Mouse (Mus musculus) liver, adult 2 months (tissue): ENCODE measurements around the gene Tdo2. TPM values are rescaled to one million over a fixed set of nuclear protein-coding genes. Genes with fewer than 3 reads are reported as not detected.

Experiments
- DNase-seq: peaks from one replicate; pipeline ENCODE4 v3.0.0-alpha.2; 2011; ENCODE audit warnings: low read depth, low spot score; ENCODE audit errors: extremely low read depth
- H3K27ac ChIP-seq: fragments of 200-500 bp; replicated peaks from 2 replicates; pipeline ENCODE4 v1.5.1; 2012; ENCODE audit warnings: low read depth, mild to moderate bottlenecking, control low read depth, inconsistent platforms, low read length; ENCODE audit not compliant: insufficient read depth
- H3K27me3 ChIP-seq: fragments of 200-500 bp; 2 replicates; pipeline ENCODE4 v1.6.1; 2012; ENCODE audit warnings: mild to moderate bottlenecking, moderate library complexity, low read length, inconsistent platforms; ENCODE audit not compliant: control insufficient read depth, insufficient read depth
- H3K36me3 ChIP-seq: fragments of 200-500 bp; 2 replicates; pipeline ENCODE4 v1.6.1; 2012; ENCODE audit warnings: low read length, inconsistent platforms; ENCODE audit not compliant: control insufficient read depth, insufficient read depth
- H3K4me1 ChIP-seq: fragments of 200-500 bp; 2 replicates; pipeline ENCODE4 v1.6.1; 2011; ENCODE audit warnings: low read length; ENCODE audit not compliant: control insufficient read depth, insufficient read depth
- H3K4me3 ChIP-seq: fragments of 200-500 bp; 2 replicates; pipeline ENCODE4 v1.5.1; 2011; ENCODE audit warnings: low read depth, mild to moderate bottlenecking, control low read depth, low read length, moderate library complexity; ENCODE audit not compliant: insufficient read depth
- H3K79me2 ChIP-seq: fragments of 200-500 bp; 2 replicates; pipeline ENCODE4 v1.6.1; 2012; ENCODE audit warnings: inconsistent platforms, mild to moderate bottlenecking, low read length, moderate library complexity; ENCODE audit not compliant: control insufficient read depth, insufficient read depth
- H3K9ac ChIP-seq: fragments of 200-500 bp; 2 replicates; pipeline ENCODE4 v1.6.1; 2012; ENCODE audit warnings: low read depth, mild to moderate bottlenecking, control low read depth, inconsistent platforms, low read length
- CTCF ChIP-seq: fragments of 200-500 bp; IDR thresholded peaks from 2 replicates; pipeline ENCODE4 v1.5.1; 2011; ENCODE audit warnings: low read depth, low read length, control low read depth
- POLR2A ChIP-seq: fragments of 200-500 bp; IDR thresholded peaks from 2 replicates; pipeline ENCODE4 v1.6.1; 2011; ENCODE audit warnings: low read length, control low read depth; ENCODE audit not compliant: insufficient read depth; ENCODE audit errors: extremely low read depth
- WGBS: fragments of 180-500 bp; shearing (Covaris S2); methylation state at CpG from one replicate; pipeline ENCODE4 v1.1.7; 2018; 5-methylcytosine and 5-hydroxymethylcytosine counted together
- polyA plus RNA-seq: library from polyadenylated mRNA; depleted of rRNA; stranded (reverse); fragments of >200 nt; gene quantifications from 2 replicates; pipeline ENCODE4 v1.2.3, GENCODE M21; 2012
- total RNA-seq: library from RNA; depleted of rRNA; stranded (reverse); fragments of >200 nt; gene quantifications from 2 replicates; pipeline ENCODE4 v1.2.3, GENCODE M21; 2014

The Tdo2 gene
- total and polyA plus RNA-seq, 2 experiments: 931 to 2,393 TPM

DNA sequence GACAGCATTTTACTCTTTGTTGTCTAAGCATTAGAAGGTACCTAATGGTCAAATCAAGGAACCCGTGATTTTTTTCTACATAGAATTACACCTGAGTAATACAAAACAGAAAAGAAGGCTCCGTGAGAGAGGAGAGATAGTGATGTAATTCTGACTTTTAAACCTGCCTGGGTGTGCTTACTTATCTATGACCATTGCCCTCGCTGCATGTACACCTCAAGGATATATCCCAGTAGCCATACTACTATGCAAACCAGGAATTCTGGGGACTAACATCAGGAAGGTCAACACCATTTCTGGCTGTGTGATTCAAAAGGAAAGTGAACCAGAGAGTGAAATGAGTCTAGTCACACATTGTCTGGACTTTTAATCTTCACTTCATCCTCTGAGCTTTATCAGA is 33.7 kb downstream of the Tdo2 start:
- Histone ChIP-seq H3K4me3 (no peak overlapping the region), H3K27ac (no peak overlapping the region)
- WGBS: 82% methylated on average over 3 of the region's 3 CpGs

DNA sequence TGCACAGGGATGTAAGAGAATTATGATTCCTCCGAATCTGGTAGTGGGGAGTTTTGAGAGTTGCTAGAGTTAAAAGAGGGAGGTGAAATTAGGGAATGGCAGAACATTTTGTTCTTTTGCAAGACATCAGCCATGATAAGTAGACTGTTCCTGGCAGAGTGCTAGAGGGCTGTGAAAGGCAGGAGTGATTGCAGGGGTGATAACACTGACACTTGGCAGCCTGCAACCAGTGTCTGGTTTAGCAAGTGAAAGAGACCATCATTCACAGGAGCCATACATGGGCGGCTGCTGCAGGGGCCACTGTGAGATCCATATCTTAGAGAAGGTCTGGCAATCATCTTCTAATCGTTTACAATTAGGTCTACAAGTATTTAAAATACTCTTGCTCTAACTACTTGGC is 37.1 kb downstream of the Tdo2 start:
- H3K79me2 ChIP-seq: peaks cover 9% of the 10 kb centered on the region; the same call in 1 of the 2 replicates
- no peak overlapping the region for H3K9ac ChIP-seq
- no peak overlapping the region for H3K27ac ChIP-seq
- TF ChIP-seq POLR2A (no peak), CTCF (no peak)
- H3K4me1 ChIP-seq: peaks cover 2% of the 10 kb centered on the region; the same call in 1 of the 2 replicates
- H3K36me3 ChIP-seq: peaks cover 18% of the 10 kb centered on the region
- no peaks in the 10 kb centered on the region for H3K27me3 ChIP-seq
- peak; percentile 61 for DNase-seq
- H3K4me3 ChIP-seq: no peak overlapping the region
- 61% methylated on average over 3 of the region's 3 CpGs for WGBS

More for the DNA sequence above, 33.7 kb downstream of the Tdo2 start:
- peaks cover 3% of the 10 kb centered on the region; the same call in 1 of the 2 replicates for H3K79me2 ChIP-seq
- H3K36me3 ChIP-seq: peaks cover 29% of the 10 kb centered on the region
- no peak for DNase-seq
- no peak overlapping the region for H3K9ac ChIP-seq
- H3K4me1 ChIP-seq: no peaks in the 10 kb centered on the region
- TF ChIP-seq POLR2A (no peak), CTCF (no peak)
- no peaks in the 10 kb centered on the region for H3K27me3 ChIP-seq

DNA sequence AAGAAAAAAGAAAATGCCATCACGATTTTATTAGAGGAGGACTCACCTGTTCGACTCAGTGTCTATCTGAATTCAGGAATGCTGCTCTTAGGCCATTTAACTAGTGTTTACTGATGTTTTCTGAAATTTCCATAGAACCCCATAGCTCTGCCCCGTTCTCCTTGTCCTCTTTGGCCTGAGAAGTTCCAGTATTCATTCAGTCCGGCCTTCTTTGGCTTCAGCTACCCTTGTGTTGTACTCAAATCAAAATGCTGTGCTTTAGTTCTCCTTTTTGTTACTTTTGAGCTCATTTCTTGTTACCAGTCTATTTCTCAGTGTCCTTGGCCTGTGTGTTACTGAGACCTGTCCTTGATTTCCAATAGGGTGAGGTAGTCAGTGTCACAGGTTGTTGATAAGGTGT is 42.7 kb downstream of the Tdo2 start:
- Histone ChIP-seq H3K79me2 (peaks cover 6% of the 10 kb centered on the region; the same call in 1 of the 2 replicates), H3K9ac (no peak overlapping the region), H3K36me3 (no peaks in the 10 kb centered on the region), H3K27me3 (no peaks in the 10 kb centered on the region), H3K27ac (peak overlapping the region; percentile 58), H3K4me3 (no peak overlapping the region), H3K4me1 (peaks cover 7% of the 10 kb centered on the region)
- DNase-seq: peak; percentile 49
- 36% methylated on average over 4 of the region's 4 CpGs for WGBS
- no peak for TF ChIP-seq CTCF
- no peak for TF ChIP-seq POLR2A

DNA sequence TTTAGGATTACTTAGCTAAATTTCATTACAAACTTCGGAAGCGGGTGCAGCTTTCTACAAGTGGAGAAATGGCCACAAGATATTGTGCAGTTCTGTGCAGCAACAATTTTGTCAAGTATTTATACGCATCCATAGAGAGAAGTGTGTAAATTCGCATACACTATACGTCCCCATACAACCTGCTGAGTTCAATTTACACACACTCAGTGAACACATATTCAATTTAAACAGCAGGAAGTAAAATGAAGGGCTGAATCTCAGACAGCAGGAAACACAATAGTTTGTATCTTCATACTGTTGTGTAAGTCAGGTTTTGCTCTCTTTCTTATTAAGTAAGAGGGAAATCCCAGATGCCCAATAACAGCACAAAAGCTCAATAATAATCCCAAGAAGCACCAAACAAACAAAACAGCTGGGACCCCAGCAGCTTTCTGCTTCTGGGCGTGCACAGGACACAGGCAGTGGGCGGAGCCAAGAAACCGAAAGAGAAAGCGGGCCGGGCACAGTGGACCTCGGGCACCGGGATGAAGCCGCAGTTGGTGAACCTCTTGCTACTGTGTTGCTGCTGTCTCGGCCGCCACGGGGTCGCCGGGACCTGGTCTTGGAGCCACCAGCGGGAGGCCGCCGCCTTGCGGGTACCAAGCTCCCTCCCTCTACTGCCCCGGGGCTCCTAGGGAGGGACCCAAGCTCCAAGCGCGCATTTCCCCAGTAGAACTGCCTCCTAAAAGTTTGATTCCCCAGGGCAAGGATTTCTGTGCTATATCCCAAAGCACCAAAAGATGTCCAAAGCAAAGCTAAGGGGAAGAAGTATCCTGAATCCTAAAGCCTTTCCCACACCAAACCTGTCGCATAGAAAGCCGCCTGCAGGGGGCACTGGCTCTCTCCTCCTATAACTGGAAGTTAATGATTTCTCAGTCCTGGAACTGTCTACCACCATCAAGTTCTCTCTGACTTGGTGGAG is 43.6 kb downstream of the Tdo2 start, which contains the start of gene Ctso:
Ctso (plus strand) TSS at position 461 of the 961 bp plus-strand sequence.
- H3K9ac ChIP-seq: peak within 1 kb of the TSS; percentile 92
- WGBS: 12% methylated on average over 27 of the region's 27 CpGs
- peaks cover 6% of the 10 kb centered on the region; the same call in 1 of the 2 replicates for H3K79me2 ChIP-seq
- no peaks in the 10 kb centered on the region for H3K27me3 ChIP-seq
- H3K4me3 ChIP-seq: peak within 1 kb of the TSS; percentile 89
- peaks cover 7% of the 10 kb centered on the region for H3K4me1 ChIP-seq
- H3K27ac ChIP-seq: peak within 1 kb of the TSS; percentile 98
- no peaks in the 10 kb centered on the region for H3K36me3 ChIP-seq
- TF ChIP-seq CTCF: peak; percentile 72
- peak; percentile 47; the same call in 1 of the 2 replicates for TF ChIP-seq POLR2A
- peak; percentile 78 for DNase-seq

DNA sequence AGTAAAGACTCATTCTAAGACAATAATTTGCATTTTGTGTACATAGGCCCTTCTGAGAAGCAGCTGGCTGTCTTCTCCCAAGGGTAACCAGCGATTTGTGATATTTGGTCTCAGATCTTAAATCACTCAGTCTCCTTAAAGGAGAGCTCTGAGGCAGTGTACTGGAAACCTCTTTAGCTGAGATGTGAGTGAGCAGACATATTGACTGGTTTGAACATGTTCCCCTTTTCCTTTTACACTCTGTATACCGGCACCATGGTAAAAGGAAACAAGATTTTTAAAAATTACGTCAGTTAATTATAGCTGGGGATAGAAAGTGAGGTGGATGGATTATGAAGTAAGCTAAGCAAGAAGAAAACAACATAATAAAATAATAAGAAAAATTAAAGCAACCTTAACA is 44.3 kb downstream of the Tdo2 start:
- Histone ChIP-seq H3K36me3 (no peaks in the 10 kb centered on the region), H3K9ac (no peak overlapping the region), H3K27me3 (no peaks in the 10 kb centered on the region), H3K4me1 (peaks cover 7% of the 10 kb centered on the region), H3K27ac (no peak overlapping the region), H3K4me3 (no peak overlapping the region), H3K79me2 (peaks cover 6% of the 10 kb centered on the region; the same call in 1 of the 2 replicates)
- no peak for DNase-seq
- TF ChIP-seq POLR2A (no peak), CTCF (no peak)
- 71% methylated on average over 3 of the region's 3 CpGs for WGBS
